Mouse (Mus musculus): ENCODE results near the gene Klb. TPM values are rescaled to one million over a fixed set of nuclear protein-coding genes. Genes with fewer than 3 reads are reported as not detected.

The Klb gene
- polyA plus RNA-seq, 1 experiment, result 0.02 TPM

DNA sequence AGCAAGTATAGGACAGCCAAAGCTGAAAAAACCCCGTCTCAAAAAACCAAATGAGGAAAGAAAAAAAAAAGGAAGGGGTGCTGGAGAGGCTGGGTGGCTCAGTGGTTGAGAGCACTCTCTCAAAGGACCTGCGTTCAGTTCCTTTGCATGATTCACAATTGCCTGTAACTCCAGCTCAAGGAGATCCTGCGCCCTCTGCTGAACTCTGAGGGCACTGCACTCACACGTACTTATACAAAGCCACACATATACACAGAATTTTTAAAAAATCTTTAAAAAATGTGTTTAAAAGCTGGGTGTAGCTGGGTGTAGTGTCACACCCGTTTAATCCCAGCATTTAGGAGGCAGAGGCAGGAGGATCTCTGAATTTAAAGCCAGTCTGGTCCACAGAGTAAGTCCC, 6.9 kb downstream of the Klb start:
- no peak overlapping the region for H3K4me3 ChIP-seq (replicated peaks)
- no peaks in the 10 kb centered on the region for H3K36me3 ChIP-seq (ENCODE audit: control insufficient read depth)
- H3K4me1 ChIP-seq (ENCODE audit: control insufficient read depth), result no peaks in the 10 kb centered on the region
- TF ChIP-seq TAL1 (IDR thresholded peaks at IDR 0.05; ENCODE audit: low read length) (no peak), GATA1 (IDR thresholded peaks at IDR 0.05; ENCODE audit: low read length) (no peak)
- H3K27me3 ChIP-seq (ENCODE audit: control insufficient read depth), result no peaks in the 10 kb centered on the region
- H3K9me3 ChIP-seq (ENCODE audit: control insufficient read depth, low read length), result peaks cover 3% of the 10 kb centered on the region; the same call in 1 of the 2 replicates

DNA sequence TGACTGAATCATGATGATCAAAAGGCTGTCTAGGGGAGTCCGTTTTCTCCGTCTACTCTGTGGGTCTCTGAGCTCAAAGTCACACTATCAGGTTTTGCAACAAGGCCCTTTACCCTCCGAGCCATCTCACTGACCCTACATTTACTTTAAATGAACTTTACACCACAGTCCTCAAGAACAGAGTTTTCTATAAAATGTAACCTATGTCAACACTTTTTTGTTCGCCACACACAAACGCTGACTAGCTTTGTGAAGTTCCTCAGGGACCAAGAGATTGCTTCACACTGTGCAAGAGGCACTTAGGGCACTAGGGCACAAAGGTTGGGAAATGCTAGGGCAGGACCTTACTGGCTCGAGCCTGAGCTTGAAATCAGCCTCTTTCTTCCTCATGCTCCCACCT, 8.7 kb downstream of the Klb start:
- TF ChIP-seq GATA1 (IDR thresholded peaks at IDR 0.05; ENCODE audit: low read length), result no peak
- no peaks in the 10 kb centered on the region for H3K27me3 ChIP-seq (ENCODE audit: control insufficient read depth)
- no peaks in the 10 kb centered on the region for H3K4me1 ChIP-seq (ENCODE audit: control insufficient read depth)
- peaks cover 3% of the 10 kb centered on the region; the same call in 1 of the 2 replicates for H3K9me3 ChIP-seq (ENCODE audit: control insufficient read depth, low read length)
- H3K36me3 ChIP-seq (ENCODE audit: control insufficient read depth), result no peaks in the 10 kb centered on the region
- H3K4me3 ChIP-seq (replicated peaks), result no peak overlapping the region

DNA sequence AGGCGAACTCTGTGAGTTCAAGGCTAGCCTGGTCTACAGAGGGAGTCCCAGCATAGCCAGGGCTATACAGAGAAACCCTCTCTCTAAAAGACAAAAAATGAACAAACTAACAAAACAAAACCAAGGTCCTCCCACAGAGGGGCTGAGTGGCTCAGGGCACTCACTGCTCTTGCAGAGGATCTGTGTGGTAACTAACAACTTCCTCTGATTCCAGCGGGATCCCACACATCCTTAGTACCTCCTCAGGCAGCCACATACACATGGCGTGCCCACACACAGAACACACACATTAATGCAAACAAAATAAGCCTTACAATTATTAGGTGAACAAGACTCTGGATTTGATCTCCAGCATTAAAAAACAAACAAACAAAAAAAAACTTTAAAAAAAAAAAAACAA, 9.7 kb downstream of the Klb start:
- TF ChIP-seq TAL1 (IDR thresholded peaks at IDR 0.05; ENCODE audit: low read length), result no peak
- no peaks in the 10 kb centered on the region for H3K36me3 ChIP-seq (ENCODE audit: control insufficient read depth)
- no peaks in the 10 kb centered on the region for H3K27me3 ChIP-seq (ENCODE audit: control insufficient read depth)
- no peaks in the 10 kb centered on the region for H3K4me1 ChIP-seq (ENCODE audit: control insufficient read depth)
- peaks cover 3% of the 10 kb centered on the region; the same call in 1 of the 2 replicates for H3K9me3 ChIP-seq (ENCODE audit: control insufficient read depth, low read length)
- H3K4me3 ChIP-seq (replicated peaks), result no peak overlapping the region

DNA sequence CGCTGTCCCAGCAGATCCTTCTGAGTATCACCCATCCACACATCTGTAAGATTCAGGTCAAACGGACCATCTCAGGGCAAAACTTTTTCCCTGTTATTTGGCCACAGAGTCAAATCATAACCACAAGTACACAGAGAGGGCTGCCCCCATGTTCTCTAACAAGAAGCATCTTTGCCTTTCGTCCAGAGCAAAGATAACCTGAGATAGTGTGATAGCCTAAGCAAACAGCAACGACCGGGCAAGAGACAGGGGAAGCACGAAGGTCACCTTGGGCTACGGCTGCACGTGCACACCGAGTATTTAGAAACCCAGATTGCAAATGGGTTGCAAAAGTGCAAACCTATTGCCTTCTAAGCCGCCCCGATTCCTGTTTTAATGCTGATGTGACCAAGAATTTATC, 19.7 kb downstream of the Klb start:
- Histone ChIP-seq H3K4me1 (ENCODE audit: control insufficient read depth) (no peaks in the 10 kb centered on the region; the same call in 1 of the 2 replicates), H3K27me3 (ENCODE audit: control insufficient read depth) (peaks cover 13% of the 10 kb centered on the region), H3K9me3 (ENCODE audit: control insufficient read depth, low read length) (no peaks in the 10 kb centered on the region), H3K36me3 (ENCODE audit: control insufficient read depth) (no peaks in the 10 kb centered on the region), H3K4me3 (replicated peaks) (no peak overlapping the region)
- no peak for TF ChIP-seq GATA1 (IDR thresholded peaks at IDR 0.05; ENCODE audit: low read length)
- TF ChIP-seq TAL1 (IDR thresholded peaks at IDR 0.05; ENCODE audit: low read length), result no peak

DNA sequence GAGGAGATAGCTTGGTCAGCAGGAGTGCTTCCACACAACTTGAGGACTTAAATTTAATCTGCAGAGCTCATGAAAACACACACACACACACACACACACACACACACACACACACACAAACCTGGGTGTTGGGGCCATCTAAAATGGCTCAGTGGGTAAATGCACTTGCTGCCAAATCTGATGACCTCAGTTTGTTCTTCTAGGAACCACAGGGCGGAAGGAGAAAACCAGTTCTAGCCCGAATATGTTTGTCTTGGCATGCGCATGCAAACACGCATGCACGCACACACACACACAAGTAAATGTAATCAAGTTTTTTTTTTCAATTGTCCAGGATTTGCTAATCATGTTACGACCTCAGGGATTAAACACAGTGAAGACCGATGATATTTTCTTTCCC, 23.4 kb downstream of the Klb start:
- Histone ChIP-seq H3K9me3 (ENCODE audit: control insufficient read depth, low read length) (no peaks in the 10 kb centered on the region), H3K4me1 (ENCODE audit: control insufficient read depth) (peaks cover 6% of the 10 kb centered on the region), H3K27me3 (ENCODE audit: control insufficient read depth) (peaks cover 8% of the 10 kb centered on the region), H3K36me3 (ENCODE audit: control insufficient read depth) (no peaks in the 10 kb centered on the region; the same call in 1 of the 2 replicates), H3K4me3 (replicated peaks) (no peak overlapping the region)
- TF ChIP-seq TAL1 (IDR thresholded peaks at IDR 0.05; ENCODE audit: low read length), result no peak
- TF ChIP-seq GATA1 (IDR thresholded peaks at IDR 0.05; ENCODE audit: low read length), result no peak

DNA sequence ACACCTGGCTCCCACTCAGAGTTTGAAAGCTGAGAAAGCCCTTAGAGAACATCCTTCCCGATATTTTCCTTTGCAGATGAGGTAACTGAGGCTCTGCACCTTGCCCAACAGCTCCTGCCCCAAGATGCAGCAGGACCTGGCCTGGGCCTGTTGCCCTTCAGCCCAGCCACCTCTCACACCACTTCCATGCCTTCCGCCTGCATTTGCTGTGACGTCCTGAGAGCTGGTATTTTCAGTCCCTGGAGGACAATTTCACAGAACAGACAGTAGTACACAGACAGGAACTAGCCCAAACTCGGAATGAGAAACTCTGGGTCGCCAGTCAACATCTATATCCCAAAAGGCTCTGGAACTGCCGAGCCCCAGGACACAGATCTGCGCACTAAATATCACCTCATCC, 26.6 kb downstream of the Klb start:
- Histone ChIP-seq H3K4me3 (replicated peaks) (no peak overlapping the region), H3K36me3 (ENCODE audit: control insufficient read depth) (peaks cover 7% of the 10 kb centered on the region; the same call in 1 of the 2 replicates), H3K9me3 (ENCODE audit: control insufficient read depth, low read length) (no peaks in the 10 kb centered on the region), H3K4me1 (ENCODE audit: control insufficient read depth) (peaks cover 6% of the 10 kb centered on the region), H3K27me3 (ENCODE audit: control insufficient read depth) (no peaks in the 10 kb centered on the region)
- TF ChIP-seq TAL1 (IDR thresholded peaks at IDR 0.05; ENCODE audit: low read length) (no peak), GATA1 (IDR thresholded peaks at IDR 0.05; ENCODE audit: low read length) (no peak)

DNA sequence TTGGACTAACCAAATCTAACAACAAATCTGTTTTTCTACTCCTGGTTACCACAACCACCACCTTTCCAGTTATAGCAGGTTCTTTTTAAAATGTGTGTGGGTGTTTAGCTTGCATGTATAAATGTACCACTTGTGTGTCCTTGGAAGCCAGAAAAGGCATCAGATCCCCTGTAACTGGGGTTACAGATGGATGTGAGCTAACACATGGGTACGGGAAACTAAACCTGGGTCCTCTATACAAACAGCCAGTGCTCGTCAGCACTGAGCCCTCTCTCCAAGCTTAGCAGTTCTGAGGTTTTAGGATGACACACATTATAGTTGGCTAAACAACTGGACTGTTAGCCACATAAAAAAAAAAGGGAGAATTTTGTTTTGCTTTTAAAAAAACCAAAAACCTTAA, 37.6 kb downstream of the Klb start:
- no peak overlapping the region for H3K4me3 ChIP-seq (replicated peaks)
- no peaks in the 10 kb centered on the region for H3K9me3 ChIP-seq (ENCODE audit: control insufficient read depth, low read length)
- peaks cover 45% of the 10 kb centered on the region for H3K36me3 ChIP-seq (ENCODE audit: control insufficient read depth)
- H3K4me1 ChIP-seq (ENCODE audit: control insufficient read depth), result peaks cover 23% of the 10 kb centered on the region
- TF ChIP-seq TAL1 (IDR thresholded peaks at IDR 0.05; ENCODE audit: low read length), result no peak
- TF ChIP-seq GATA1 (IDR thresholded peaks at IDR 0.05; ENCODE audit: low read length), result no peak
- no peaks in the 10 kb centered on the region for H3K27me3 ChIP-seq (ENCODE audit: control insufficient read depth)

DNA sequence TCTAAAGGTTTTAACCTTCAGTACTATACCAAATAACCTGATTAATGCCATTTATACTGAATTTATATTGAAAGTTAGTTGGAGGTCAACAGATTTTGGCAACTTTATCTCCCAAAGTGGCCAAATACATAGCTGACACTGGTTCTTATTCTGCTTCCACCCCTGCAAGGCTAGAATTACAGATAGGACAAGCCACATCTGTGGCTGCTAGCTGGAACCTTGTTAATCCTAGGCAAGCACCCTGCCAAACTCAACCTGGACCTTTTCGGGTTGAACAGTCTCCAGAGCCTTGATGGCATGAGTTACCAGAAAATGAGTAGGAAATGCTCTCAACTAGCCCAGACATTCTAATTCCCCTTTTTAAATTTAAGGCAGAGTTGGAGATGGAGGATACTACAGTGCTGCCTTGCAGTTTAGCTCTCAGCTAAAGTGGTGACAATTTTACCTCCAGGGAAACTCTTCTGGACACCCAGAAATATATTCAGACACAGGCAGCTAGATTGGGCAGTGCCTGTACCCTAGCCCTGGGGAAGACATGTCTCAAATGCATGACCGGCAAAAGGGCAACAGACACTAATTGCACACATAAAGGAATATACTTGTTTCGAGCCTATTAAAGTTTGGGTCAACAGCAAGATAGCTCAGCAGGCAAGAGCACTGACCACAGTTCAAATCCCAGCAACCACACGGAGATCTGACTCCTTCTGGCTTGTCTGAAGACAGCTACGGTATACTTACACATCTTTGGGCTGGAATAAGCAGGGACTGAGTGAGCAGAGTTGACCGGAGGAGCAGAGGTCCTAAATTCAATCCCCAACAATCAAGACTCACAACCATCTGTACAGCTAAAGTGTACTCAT, 39.1 kb downstream of the Klb start:
- Histone ChIP-seq H3K36me3 (ENCODE audit: control insufficient read depth) (peaks cover 47% of the 10 kb centered on the region), H3K4me3 (replicated peaks) (no peak overlapping the region), H3K4me1 (ENCODE audit: control insufficient read depth) (peaks cover 25% of the 10 kb centered on the region), H3K27me3 (ENCODE audit: control insufficient read depth) (no peaks in the 10 kb centered on the region), H3K9me3 (ENCODE audit: control insufficient read depth, low read length) (no peaks in the 10 kb centered on the region)
- TF ChIP-seq GATA1 (IDR thresholded peaks at IDR 0.05; ENCODE audit: low read length) (no peak), TAL1 (IDR thresholded peaks at IDR 0.05; ENCODE audit: low read length) (no peak)

DNA sequence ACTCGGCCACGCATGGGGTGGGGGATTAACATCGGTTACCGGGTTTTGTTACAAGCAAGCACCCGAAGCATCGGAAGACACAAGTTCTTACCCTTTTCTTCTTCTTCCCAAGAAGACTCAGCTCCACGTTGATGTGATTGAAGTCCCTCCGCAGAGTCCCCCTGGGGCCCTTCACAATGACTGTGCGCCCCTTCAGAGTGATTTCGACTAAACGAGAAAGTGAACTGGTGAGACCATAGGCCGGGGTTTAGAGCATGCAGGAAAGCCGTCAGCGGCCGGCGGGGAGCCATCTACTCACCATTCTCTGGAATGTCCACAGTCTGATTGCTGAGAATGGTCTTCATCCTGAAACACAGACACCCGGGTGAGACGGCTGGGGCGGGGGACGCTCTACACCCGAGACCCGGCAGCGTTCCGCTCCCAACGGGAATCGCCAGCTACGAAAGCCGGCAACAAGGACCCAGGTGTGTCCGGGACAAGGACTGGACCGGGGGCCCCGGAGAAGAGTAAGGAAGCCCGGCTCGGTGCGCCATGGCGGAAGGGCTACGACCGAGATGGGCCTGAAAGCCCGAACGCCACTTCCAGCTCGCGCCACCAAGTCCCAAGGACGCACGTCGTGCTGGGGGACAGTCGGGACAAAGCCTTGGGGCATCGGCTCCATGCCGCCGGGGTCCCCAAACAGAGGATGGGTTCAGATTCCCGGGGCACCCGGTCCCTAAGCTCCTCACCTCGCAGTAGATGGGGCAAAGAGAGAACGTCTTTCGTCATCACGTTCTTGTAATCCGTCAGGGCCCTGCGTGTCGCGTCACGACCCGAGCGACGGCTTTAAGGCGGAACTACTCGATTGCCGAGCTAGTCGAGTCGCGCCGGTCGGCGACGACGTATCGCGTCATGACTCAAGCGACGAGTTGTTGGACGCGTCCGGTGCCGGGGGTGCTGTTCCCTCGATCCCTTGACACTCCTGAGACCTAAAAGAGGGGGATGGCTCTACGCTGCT, 42.8 kb downstream of the Klb start, which contains the start of the genes Rpl9 and Lias:
Gene Rpl9, minus strand, starts transcription at position 797 of the 997 bp plus-strand sequence.
Gene Lias, plus strand, starts transcription at position 850 of the 997 bp plus-strand sequence.
- Histone ChIP-seq H3K27me3 (ENCODE audit: control insufficient read depth) (no peaks in the 10 kb centered on the region), H3K4me3 (replicated peaks) (peak within 1 kb of the TSS; percentile 85), H3K9me3 (ENCODE audit: control insufficient read depth, low read length) (no peaks in the 10 kb centered on the region), H3K4me1 (ENCODE audit: control insufficient read depth) (peaks cover 37% of the 10 kb centered on the region), H3K36me3 (ENCODE audit: control insufficient read depth) (peaks cover 71% of the 10 kb centered on the region)
- no peak for TF ChIP-seq TAL1 (IDR thresholded peaks at IDR 0.05; ENCODE audit: low read length)
- TF ChIP-seq GATA1 (IDR thresholded peaks at IDR 0.05; ENCODE audit: low read length), result no peak

Data from erythroblast, embryonic 14.5 days (primary cell).